Mouse (Mus musculus) liver, embryonic 12.5 days (tissue): ENCODE measurements at regions not wholly inside any gene's neighbourhood (a gene's known extent, or its start where the extent isn't known, plus 50 kb on each side); places are given as distances from the start of the nearest gene placed in this dataset.
"Not testable (repeated sequence)": the region's sequence is repeated elsewhere in the genome, so short reads cannot be mapped to it uniquely, and the experiment has no call there.

Source experiments
- ATAC-seq: fragments of 200-750 bp; cut with Nextera tagmentation; 2 replicates; pipeline ENCODE4 v1.8.0; 2017; ENCODE audit warnings: moderate number of reproducible peaks, mild to moderate bottlenecking, moderate library complexity
- H3K27ac ChIP-seq: fragments of 300-500 bp; sonication (generic); 2 replicates; pipeline ENCODE4 v1.5.1; 2016; ENCODE audit warnings: mild to moderate bottlenecking
- H3K27me3 ChIP-seq: fragments of 300-500 bp; sonication (generic); replicated peaks from 2 replicates; pipeline ENCODE4 v1.6.1; 2016; ENCODE audit warnings: mild to moderate bottlenecking, moderate library complexity
- H3K36me3 ChIP-seq: fragments of 300-500 bp; sonication (generic); 2 replicates; pipeline ENCODE4 v1.6.1; 2016; ENCODE audit warnings: mild to moderate bottlenecking, moderate library complexity
- H3K4me1 ChIP-seq: fragments of 300-500 bp; sonication (generic); 2 replicates; pipeline ENCODE4 v1.6.1; 2016
- H3K4me2 ChIP-seq: fragments of 300-500 bp; sonication (generic); 2 replicates; pipeline ENCODE4 v1.6.1; 2016; ENCODE audit warnings: mild to moderate bottlenecking, moderate library complexity
- H3K4me3 ChIP-seq: fragments of 300-500 bp; sonication (generic); 2 replicates; pipeline ENCODE4 v1.5.1; 2016; ENCODE audit warnings: mild to moderate bottlenecking, moderate library complexity
- H3K9ac ChIP-seq: fragments of 300-500 bp; sonication (generic); 2 replicates; pipeline ENCODE4 v1.6.1; 2016; ENCODE audit warnings: mild to moderate bottlenecking, moderate library complexity
- H3K9me3 ChIP-seq: fragments of 300-500 bp; sonication (generic); replicated peaks from 2 replicates; pipeline ENCODE4 v1.6.1; 2016; ENCODE audit warnings: mild to moderate bottlenecking, moderate library complexity
- WGBS: fragments of 180-500 bp; shearing (Covaris S2); methylation state at CpG from one replicate; pipeline ENCODE4 v1.1.7; 2016; ENCODE audit not compliant: insufficient replicate concordance; 5-methylcytosine and 5-hydroxymethylcytosine counted together

- 70% methylated on average over 9 of the region's 9 CpGs for WGBS
- H3K9me3 ChIP-seq, H3K4me2 ChIP-seq, H3K4me1 ChIP-seq, H3K9ac ChIP-seq, H3K4me3 ChIP-seq, H3K27ac ChIP-seq, H3K36me3 ChIP-seq, ATAC-seq, H3K27me3 ChIP-seq: not testable (repeated sequence)
These were observed 51.6 kb upstream of the Alkbh8 start for GRCm38 (mm10) chr9:3283381-3283780.
